Mouse (Mus musculus): ENCODE data around the gene Chac2. TPM values are rescaled to one million over a fixed set of nuclear protein-coding genes. Genes with fewer than 3 reads are reported as not detected.
A peak's percentile ranks its signal among the peaks of the same experiment; 100 is the strongest.
"Not testable (repeated sequence)": the region's sequence is repeated elsewhere in the genome, so short reads cannot be mapped to it uniquely, and the experiment has no call there.

Gene Chac2
- total RNA-seq (2015) (6.5 and 10.3 TPM in 2 replicates), total RNA-seq (2017) (12.6 and 13.9 TPM in 2 replicates)

GRCm38 (mm10) chr11:30985877-30986624 lies at the start of gene Chac2:
Chac2 (minus strand) TSS chr11:30986350.
- peak; percentile 96 for ATAC-seq (replicated peaks; ENCODE audit: poor library complexity)

- no peak for ATAC-seq (replicated peaks; ENCODE audit: poor library complexity)
These were observed 48.8 kb upstream of the Chac2 start for GRCm38 (mm10) chr11:31034958-31035357.

GRCm38 (mm10) chr11:31017466-31017865 lies 31.3 kb upstream of the Chac2 start:
- ATAC-seq (replicated peaks; ENCODE audit: poor library complexity) = not testable (repeated sequence)

- ATAC-seq (replicated peaks; ENCODE audit: poor library complexity) = not testable (repeated sequence)
These were observed 23.5 kb upstream of the Chac2 start for GRCm38 (mm10) chr11:31009668-31010067.

GRCm38 (mm10) chr11:31001169-31001908 lies 15.2 kb upstream of the Chac2 start:
- peak; percentile 68 for ATAC-seq (replicated peaks; ENCODE audit: poor library complexity)

GRCm38 (mm10) chr11:31000028-31000427 lies 13.9 kb upstream of the Chac2 start:
- ATAC-seq (replicated peaks; ENCODE audit: poor library complexity) = peak; percentile 84

- no peak for ATAC-seq (replicated peaks; ENCODE audit: poor library complexity)
These were observed 12.6 kb upstream of the Chac2 start for GRCm38 (mm10) chr11:30998704-30999103.

- no peak for ATAC-seq (replicated peaks; ENCODE audit: poor library complexity)
These were observed 12.0 kb upstream of the Chac2 start for GRCm38 (mm10) chr11:30998199-30998598.

- no peak for ATAC-seq (replicated peaks; ENCODE audit: poor library complexity)
These were observed 10.5 kb upstream of the Chac2 start for GRCm38 (mm10) chr11:30996670-30997069.

- peak; percentile 56 for ATAC-seq (replicated peaks; ENCODE audit: poor library complexity)
These were observed 471 bp upstream of the Chac2 start for GRCm38 (mm10) chr11:30986625-30987017.

- no peak for ATAC-seq (replicated peaks; ENCODE audit: poor library complexity)
These were observed 913 bp downstream of the Chac2 start for GRCm38 (mm10) chr11:30985237-30985636.

GRCm38 (mm10) chr11:30954279-30954725 lies 31.8 kb downstream of the Chac2 start, which contains the start of gene Erlec1:
Erlec1 (minus strand) TSS chr11:30954335.
- peak; percentile 96 for ATAC-seq (replicated peaks; ENCODE audit: poor library complexity)

GRCm38 (mm10) chr11:30953469-30954154 lies 32.5 kb downstream of the Chac2 start:
- peak; percentile 73 for ATAC-seq (replicated peaks; ENCODE audit: poor library complexity)

- no peak for ATAC-seq (replicated peaks; ENCODE audit: poor library complexity)
These were observed 33.3 kb downstream of the Chac2 start for GRCm38 (mm10) chr11:30952829-30953228.

GRCm38 (mm10) chr11:30943522-30943921 lies 42.6 kb downstream of the Chac2 start:
- peak; percentile 54 for ATAC-seq (replicated peaks; ENCODE audit: poor library complexity)

- ATAC-seq (replicated peaks; ENCODE audit: poor library complexity) = peak; percentile 38
These were observed 57.7 kb downstream of the Chac2 start for GRCm38 (mm10) chr11:30928498-30928897.

GRCm38 (mm10) chr11:30928079-30928478 lies 58.1 kb downstream of the Chac2 start:
- peak; percentile 87 for ATAC-seq (replicated peaks; ENCODE audit: poor library complexity)

All from megakaryocyte progenitor cell, adult 5-6 weeks (primary cell).